ENCODE assay signal across 25 mouse cellular contexts in genomic region chr3:110048152-110048551, GRCm38 (mm10).
DNase-seq lines count a peak whose midpoint lies in the region; ATAC-seq lines count a peak whose summit lies in the region.
"Had no signal": no experiment of that assay in that cellular context is flagged by ENCODE, and none has a peak within 500 bp of the region (broad histone marks: within the 10 kb centered on the region; RNA-seq: fewer than 3 reads in every experiment).

No protein-coding gene starts in this region.

- 58% methylated on average over 6 of the region's 6 CpGs for WGBS in hindbrain, embryonic 11.5 days
- 64% methylated on average over 6 of the region's 6 CpGs for WGBS in hindbrain, embryonic 16.5 days
- WGBS in embryonic facial prominence, embryonic 12.5 days = 22% methylated on average over 6 of the region's 6 CpGs
- WGBS in limb, embryonic 10.5 days = 52% methylated on average over 6 of the region's 6 CpGs

- no peak overlapping the region for H3K27ac ChIP-seq in hindbrain, embryonic 11.5 days (ENCODE audit: low read depth, low read length)
- no peak overlapping the region for H3K27ac ChIP-seq in hindbrain, embryonic 16.5 days (ENCODE audit: low read depth, low read length)
- H3K27ac ChIP-seq in embryonic facial prominence, embryonic 12.5 days = 0 out of 2 replicates have a peak overlapping the region, but pooled peaks have one; percentile 41
- peak overlapping the region; percentile 64 for H3K27ac ChIP-seq in limb, embryonic 10.5 days
- H3K27ac ChIP-seq: heart, adult 2 months; hindbrain, embryonic 13.5 days; neural tube, embryonic 13.5 days had no signal

- H3K27me3 ChIP-seq in hindbrain, embryonic 11.5 days (ENCODE audit: control insufficient read depth, insufficient read depth, low read length) = no peaks in the 10 kb centered on the region
- H3K27me3 ChIP-seq in hindbrain, embryonic 16.5 days (replicated peaks; ENCODE audit: control insufficient read depth, insufficient read depth, low read length) = no peaks in the 10 kb centered on the region
- H3K27me3 ChIP-seq in embryonic facial prominence, embryonic 12.5 days = no peaks in the 10 kb centered on the region
- no peaks in the 10 kb centered on the region for H3K27me3 ChIP-seq in limb, embryonic 10.5 days (ENCODE audit: low read depth, poor library complexity, severe bottlenecking)
- H3K27me3 ChIP-seq: hindbrain, embryonic 13.5 days; neural tube, embryonic 13.5 days; Patski had no signal

- H3K4me2 ChIP-seq in hindbrain, embryonic 11.5 days (replicated peaks; ENCODE audit: low read depth, low read length) = no peak overlapping the region
- H3K4me2 ChIP-seq in hindbrain, embryonic 16.5 days (ENCODE audit: low read length) = no peak overlapping the region
- 0 out of 2 replicates have a peak overlapping the region, but pooled peaks have one; percentile 6 for H3K4me2 ChIP-seq in embryonic facial prominence, embryonic 12.5 days (replicated peaks)
- H3K4me2 ChIP-seq: hindbrain, embryonic 13.5 days; neural tube, embryonic 13.5 days had no signal

- H3K9me3 ChIP-seq in hindbrain, embryonic 11.5 days (ENCODE audit: control insufficient read depth, low read length) = no peaks in the 10 kb centered on the region
- H3K9me3 ChIP-seq in hindbrain, embryonic 16.5 days (ENCODE audit: control insufficient read depth, low read length) = no peaks in the 10 kb centered on the region
- no peaks in the 10 kb centered on the region for H3K9me3 ChIP-seq in embryonic facial prominence, embryonic 12.5 days
- H3K9me3 ChIP-seq in limb, embryonic 10.5 days (replicated peaks) = no peaks in the 10 kb centered on the region
- H3K9me3 ChIP-seq: hindbrain, embryonic 13.5 days; neural tube, embryonic 13.5 days had no signal

- no peak overlapping the region for H3K9ac ChIP-seq in hindbrain, embryonic 11.5 days (ENCODE audit: low read depth, low read length)
- H3K9ac ChIP-seq in hindbrain, embryonic 16.5 days (ENCODE audit: low read depth, low read length) = no peak overlapping the region
- no peak overlapping the region for H3K9ac ChIP-seq in embryonic facial prominence, embryonic 12.5 days
- H3K9ac ChIP-seq: hindbrain, embryonic 13.5 days; neural tube, embryonic 13.5 days had no signal

- DNase-seq in hindbrain, embryonic 11.5 days (ENCODE audit: low spot score) = peak; percentile 9
- peak; percentile 38 for DNase-seq in limb, embryonic 10.5 days (ENCODE audit: low spot score)
- DNase-seq in thymus, postnatal 25 days = no peak
- DNase-seq in frontal cortex, adult 2 months (ENCODE audit: extremely low spot score in 1 of 2, low spot score in 1 of 2) = no peak
- no peak for DNase-seq in Muller cell, postnatal 12 days (ENCODE audit: inconsistent ontology term)
- DNase-seq: adrenal gland, adult 2 months; cerebellum, adult 11-12 months; cerebellum, postnatal 10 days; gastrocnemius, postnatal 25 days; heart, adult 2 months; kidney, adult 9 months; kidney, postnatal 14 days; layer of hippocampus, postnatal 36 days; lung, postnatal 4 days; thymus, adult 18-20 months; thymus, postnatal 4 days had no signal

- no peaks in the 10 kb centered on the region for H3K4me1 ChIP-seq in hindbrain, embryonic 11.5 days (replicated peaks; ENCODE audit: control insufficient read depth, insufficient read depth, low read length)
- H3K4me1 ChIP-seq in hindbrain, embryonic 16.5 days (ENCODE audit: control insufficient read depth, insufficient read depth, low read depth, low read length) = no peaks in the 10 kb centered on the region
- no peaks in the 10 kb centered on the region; the same call in 1 of the 2 replicates for H3K4me1 ChIP-seq in embryonic facial prominence, embryonic 12.5 days
- peaks cover 9% of the 10 kb centered on the region for H3K4me1 ChIP-seq in limb, embryonic 10.5 days
- H3K4me1 ChIP-seq: neural tube, embryonic 13.5 days had no signal

- ATAC-seq in hindbrain, embryonic 11.5 days (ENCODE audit: low FRiP score) = no peak
- ATAC-seq in hindbrain, embryonic 16.5 days = no peak
- ATAC-seq in embryonic facial prominence, embryonic 12.5 days (ENCODE audit: insufficient number of reproducible peaks, insufficient read depth, low FRiP score, low TSS enrichment) = no peak
- ATAC-seq: CD4-positive, CD25-positive, alpha-beta regulatory T cell, adult 4 months; forebrain, embryonic 16.5 days; midbrain, embryonic 16.5 days; Patski had no signal

- no peaks in the 10 kb centered on the region for H3K36me3 ChIP-seq in hindbrain, embryonic 11.5 days (ENCODE audit: control insufficient read depth, insufficient read depth, low read length)
- H3K36me3 ChIP-seq in hindbrain, embryonic 16.5 days (ENCODE audit: control insufficient read depth, insufficient read depth, low read length) = no peaks in the 10 kb centered on the region
- no peaks in the 10 kb centered on the region for H3K36me3 ChIP-seq in embryonic facial prominence, embryonic 12.5 days
- H3K36me3 ChIP-seq in limb, embryonic 10.5 days = no peaks in the 10 kb centered on the region
- H3K36me3 ChIP-seq: hindbrain, embryonic 13.5 days; neural tube, embryonic 13.5 days had no signal

- no peak overlapping the region for H3K4me3 ChIP-seq in hindbrain, embryonic 11.5 days (ENCODE audit: low read depth, low read length)
- no peak overlapping the region for H3K4me3 ChIP-seq in hindbrain, embryonic 16.5 days (ENCODE audit: low read length)
- no peak overlapping the region for H3K4me3 ChIP-seq in embryonic facial prominence, embryonic 12.5 days
- H3K4me3 ChIP-seq in limb, embryonic 10.5 days = no peak overlapping the region
- H3K4me3 ChIP-seq: heart, adult 2 months; hindbrain, embryonic 13.5 days; myocyte; neural tube, embryonic 13.5 days had no signal

Comparison
In these comparisons a context has a peak if more than half of its experiments do, and no peak if none do; other contexts are left out.
1. DNase-seq: peak in hindbrain, embryonic 11.5 days (single experiment) and limb, embryonic 10.5 days (single experiment); none in thymus, postnatal 25 days (single experiment), frontal cortex, adult 2 months (0 of 2) and Muller cell, postnatal 12 days (single experiment).
2. H3K27ac ChIP-seq: peak in embryonic facial prominence, embryonic 12.5 days (single experiment) and limb, embryonic 10.5 days (single experiment); none in hindbrain, embryonic 11.5 days (single experiment) and hindbrain, embryonic 16.5 days (single experiment).